Mouse (Mus musculus): Measurements from ENCODE around the gene Cpeb3. TPM values are rescaled to one million over a fixed set of nuclear protein-coding genes. Genes with fewer than 3 reads are reported as not detected.

Gene Cpeb3
- total and polyA plus RNA-seq, 3 experiments: 2.0 to 5.2 (median 2.0) TPM

- TF ChIP-seq CTCF (IDR thresholded peaks at IDR 0.05; ENCODE audit: low read depth, low read length) (no peak), GATA2 (IDR thresholded peaks at IDR 0.05; ENCODE audit: borderline replicate concordance, low read depth, low read length) (no peak), GATA1 (IDR thresholded peaks at IDR 0.05; ENCODE audit: borderline replicate concordance, low read length) (no peak), POLR2AphosphoS5 (IDR thresholded peaks at IDR 0.05; ENCODE audit: insufficient replicate concordance, low read depth, low read length) (no peak), TAL1 (conservative IDR thresholded peaks at IDR 0.05; ENCODE audit: low read depth, low read length) (no peak)
- Histone ChIP-seq H3K27me3 (ENCODE audit: insufficient read depth, low read length) (no peaks in the 10 kb centered on the region), H3K4me3 (ENCODE audit: low read depth, low read length) (no peak overlapping the region), H3K4me1 (ENCODE audit: insufficient read depth, low read depth, low read length) (peaks cover 19% of the 10 kb centered on the region), H3K36me3 (replicated peaks) (no peaks in the 10 kb centered on the region), H3K9me3 (replicated peaks) (no peaks in the 10 kb centered on the region)
- ATAC-seq (ENCODE audit: extremely low read depth, insufficient number of reproducible peaks, low FRiP score, poor library complexity, severe bottlenecking) (no peak; the same call in 1 of the 2 replicates), DNase-seq (ENCODE audit: low spot score) (no peak)
Measured at GRCm38 (mm10) chr19:37127018-37127567, 81.3 kb downstream of the Cpeb3 start.

- ATAC-seq (ENCODE audit: extremely low read depth, insufficient number of reproducible peaks, low FRiP score, poor library complexity, severe bottlenecking): no peak
Measured at GRCm38 (mm10) chr19:37124961-37125360, 83.4 kb downstream of the Cpeb3 start.

GRCm38 (mm10) chr19:37119281-37119680 is 89.1 kb downstream of the Cpeb3 start:
- ATAC-seq (ENCODE audit: extremely low read depth, insufficient number of reproducible peaks, low FRiP score, poor library complexity, severe bottlenecking) (no peak), DNase-seq (ENCODE audit: low spot score) (no peak)
- Histone ChIP-seq H3K27me3 (ENCODE audit: insufficient read depth, low read length) (no peaks in the 10 kb centered on the region), H3K9me3 (replicated peaks) (no peaks in the 10 kb centered on the region), H3K4me3 (ENCODE audit: low read depth, low read length) (no peak overlapping the region), H3K36me3 (replicated peaks) (no peaks in the 10 kb centered on the region), H3K4me1 (ENCODE audit: insufficient read depth, low read depth, low read length) (peaks cover 3% of the 10 kb centered on the region; the same call in 1 of the 2 replicates)
- no peak for TF ChIP-seq POLR2AphosphoS5 (IDR thresholded peaks at IDR 0.05; ENCODE audit: insufficient replicate concordance, low read depth, low read length)

More at GRCm38 (mm10) chr19:37124961-37125360, 83.4 kb downstream of the Cpeb3 start:
- Histone ChIP-seq H3K27me3 (ENCODE audit: insufficient read depth, low read length) (no peaks in the 10 kb centered on the region), H3K4me1 (ENCODE audit: insufficient read depth, low read depth, low read length) (peaks cover 19% of the 10 kb centered on the region), H3K4me3 (ENCODE audit: low read depth, low read length) (no peak overlapping the region), H3K9me3 (replicated peaks) (no peaks in the 10 kb centered on the region), H3K36me3 (replicated peaks) (no peaks in the 10 kb centered on the region)
- no peak for TF ChIP-seq TAL1 (conservative IDR thresholded peaks at IDR 0.05; ENCODE audit: low read depth, low read length)
- DNase-seq (ENCODE audit: low spot score): no peak

- DNase-seq (ENCODE audit: low spot score): no peak
- H3K27me3 ChIP-seq (ENCODE audit: insufficient read depth, low read length): no peaks in the 10 kb centered on the region
- ATAC-seq (ENCODE audit: extremely low read depth, insufficient number of reproducible peaks, low FRiP score, poor library complexity, severe bottlenecking): no peak
- peaks cover under 1% of the 10 kb centered on the region; the same call in 1 of the 2 replicates for H3K4me1 ChIP-seq (ENCODE audit: insufficient read depth, low read depth, low read length)
- no peak overlapping the region for H3K4me3 ChIP-seq (ENCODE audit: low read depth, low read length)
- TF ChIP-seq TAL1 (conservative IDR thresholded peaks at IDR 0.05; ENCODE audit: low read depth, low read length): no peak
- no peak for TF ChIP-seq CTCF (IDR thresholded peaks at IDR 0.05; ENCODE audit: low read depth, low read length)
- no peak for TF ChIP-seq POLR2AphosphoS5 (IDR thresholded peaks at IDR 0.05; ENCODE audit: insufficient replicate concordance, low read depth, low read length)
- TF ChIP-seq GATA2 (IDR thresholded peaks at IDR 0.05; ENCODE audit: borderline replicate concordance, low read depth, low read length): no peak
- TF ChIP-seq GATA1 (IDR thresholded peaks at IDR 0.05; ENCODE audit: borderline replicate concordance, low read length): no peak
- H3K36me3 ChIP-seq (replicated peaks): no peaks in the 10 kb centered on the region
- no peaks in the 10 kb centered on the region for H3K9me3 ChIP-seq (replicated peaks)
Measured at GRCm38 (mm10) chr19:37115824-37116223, 92.6 kb downstream of the Cpeb3 start.

GRCm38 (mm10) chr19:37115374-37115773 is 93.0 kb downstream of the Cpeb3 start:
- DNase-seq (ENCODE audit: low spot score) (no peak), ATAC-seq (ENCODE audit: extremely low read depth, insufficient number of reproducible peaks, low FRiP score, poor library complexity, severe bottlenecking) (no peak)
- no peaks in the 10 kb centered on the region for H3K9me3 ChIP-seq (replicated peaks)
- peaks cover 5% of the 10 kb centered on the region for H3K4me1 ChIP-seq (ENCODE audit: insufficient read depth, low read depth, low read length)
- no peaks in the 10 kb centered on the region for H3K36me3 ChIP-seq (replicated peaks)
- no peak overlapping the region for H3K4me3 ChIP-seq (ENCODE audit: low read depth, low read length)
- H3K27me3 ChIP-seq (ENCODE audit: insufficient read depth, low read length): no peaks in the 10 kb centered on the region
- TF ChIP-seq TAL1 (conservative IDR thresholded peaks at IDR 0.05; ENCODE audit: low read depth, low read length): no peak
- TF ChIP-seq GATA1 (IDR thresholded peaks at IDR 0.05; ENCODE audit: borderline replicate concordance, low read length): no peak
- TF ChIP-seq CTCF (IDR thresholded peaks at IDR 0.05; ENCODE audit: low read depth, low read length): no peak
- TF ChIP-seq GATA2 (IDR thresholded peaks at IDR 0.05; ENCODE audit: borderline replicate concordance, low read depth, low read length): no peak
- no peak for TF ChIP-seq POLR2AphosphoS5 (IDR thresholded peaks at IDR 0.05; ENCODE audit: insufficient replicate concordance, low read depth, low read length)

- no peak for ATAC-seq (ENCODE audit: extremely low read depth, insufficient number of reproducible peaks, low FRiP score, poor library complexity, severe bottlenecking)
- no peaks in the 10 kb centered on the region for H3K27me3 ChIP-seq (ENCODE audit: insufficient read depth, low read length)
- H3K4me3 ChIP-seq (ENCODE audit: low read depth, low read length): no peak overlapping the region
- no peak for TF ChIP-seq GATA1 (IDR thresholded peaks at IDR 0.05; ENCODE audit: borderline replicate concordance, low read length)
- no peak for TF ChIP-seq CTCF (IDR thresholded peaks at IDR 0.05; ENCODE audit: low read depth, low read length)
- no peak for TF ChIP-seq TAL1 (conservative IDR thresholded peaks at IDR 0.05; ENCODE audit: low read depth, low read length)
- TF ChIP-seq POLR2AphosphoS5 (IDR thresholded peaks at IDR 0.05; ENCODE audit: insufficient replicate concordance, low read depth, low read length): no peak
- no peak for TF ChIP-seq GATA2 (IDR thresholded peaks at IDR 0.05; ENCODE audit: borderline replicate concordance, low read depth, low read length)
- H3K9me3 ChIP-seq (replicated peaks): no peaks in the 10 kb centered on the region
- DNase-seq (ENCODE audit: low spot score): no peak
- peaks cover 15% of the 10 kb centered on the region for H3K4me1 ChIP-seq (ENCODE audit: insufficient read depth, low read depth, low read length)
- no peaks in the 10 kb centered on the region for H3K36me3 ChIP-seq (replicated peaks)
Measured at GRCm38 (mm10) chr19:37111831-37112230, 96.6 kb downstream of the Cpeb3 start.

GRCm38 (mm10) chr19:37110494-37110893 is 97.9 kb downstream of the Cpeb3 start:
- Histone ChIP-seq H3K27me3 (ENCODE audit: insufficient read depth, low read length) (no peaks in the 10 kb centered on the region), H3K9me3 (replicated peaks) (no peaks in the 10 kb centered on the region), H3K36me3 (replicated peaks) (no peaks in the 10 kb centered on the region), H3K4me3 (ENCODE audit: low read depth, low read length) (no peak overlapping the region), H3K4me1 (ENCODE audit: insufficient read depth, low read depth, low read length) (peaks cover 15% of the 10 kb centered on the region)
- ATAC-seq (ENCODE audit: extremely low read depth, insufficient number of reproducible peaks, low FRiP score, poor library complexity, severe bottlenecking): 0 out of 2 replicates have a peak, but pooled peaks have one; percentile 28
- no peak for DNase-seq (ENCODE audit: low spot score)
- TF ChIP-seq GATA2 (IDR thresholded peaks at IDR 0.05; ENCODE audit: borderline replicate concordance, low read depth, low read length): no peak
- no peak for TF ChIP-seq GATA1 (IDR thresholded peaks at IDR 0.05; ENCODE audit: borderline replicate concordance, low read length)
- TF ChIP-seq TAL1 (conservative IDR thresholded peaks at IDR 0.05; ENCODE audit: low read depth, low read length): no peak
- TF ChIP-seq POLR2AphosphoS5 (IDR thresholded peaks at IDR 0.05; ENCODE audit: insufficient replicate concordance, low read depth, low read length): no peak
- TF ChIP-seq CTCF (IDR thresholded peaks at IDR 0.05; ENCODE audit: low read depth, low read length): no peak
